In the genomic region with DNA sequence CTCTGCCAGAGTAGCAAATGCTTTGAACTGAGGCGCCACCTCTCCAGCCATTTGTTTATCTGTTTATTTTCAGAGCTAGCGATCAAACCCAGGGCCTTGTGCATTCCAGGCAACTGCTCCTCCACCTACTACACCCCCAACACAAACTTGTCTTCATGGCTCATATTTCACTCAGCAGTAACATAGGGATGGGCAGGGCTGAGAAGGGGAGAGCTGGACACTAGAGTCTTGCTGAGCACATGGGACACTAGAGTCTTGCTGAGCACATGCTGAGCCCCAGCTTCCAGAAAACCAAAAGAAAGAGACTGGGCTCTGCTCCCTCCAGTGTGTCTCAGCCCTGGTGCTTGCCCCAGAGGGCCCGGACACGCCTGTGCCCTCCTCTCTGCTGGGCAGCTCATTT, we compare ENCODE assay signal across 20 mouse cellular contexts. TPM values are rescaled to one million over a fixed set of nuclear protein-coding genes. Genes with fewer than 3 reads are reported as not detected.
A peak's percentile ranks its signal among the peaks of the same experiment; 100 is the strongest.
DNase-seq lines count a peak whose midpoint lies in the region; ATAC-seq and TF ChIP-seq lines count a peak whose summit lies in the region.
"Had no signal": no experiment of that assay in that cellular context is flagged by ENCODE, and none has a peak within 500 bp of the region (broad histone marks: within the 10 kb centered on the region; RNA-seq: fewer than 3 reads in every experiment).

No protein-coding gene starts in this region.

- no peak for DNase-seq in heart, postnatal 14 days
- no peak for DNase-seq in lung, postnatal 0 days (ENCODE audit: low spot score)
- DNase-seq in layer of hippocampus, adult 8-10 months (ENCODE audit: low spot score in 2 of 2), result no peak
- no peak for DNase-seq in right cerebral cortex, postnatal 25 days
- DNase-seq: adrenal gland, postnatal 10 days; heart, adult 11 months; kidney, adult 9 months; lung, postnatal 14 days; right cerebral cortex, adult 18-20 months; thymus, postnatal 14 days had no signal

- ATAC-seq in heart, embryonic 14.5 days (ENCODE audit: insufficient number of reproducible peaks, insufficient read depth, low FRiP score, low read depth), result no peak
- no peak for ATAC-seq in lung, embryonic 16.5 days (ENCODE audit: low read depth)
- no peak for ATAC-seq in lung, postnatal 0 days
- no peak for ATAC-seq in embryonic facial prominence, embryonic 15.5 days (ENCODE audit: insufficient number of reproducible peaks, low FRiP score, low TSS enrichment, low read depth)
- ATAC-seq: activated CD4-positive, CD25-positive, alpha-beta regulatory T cell, adult 4 months; CD4-positive, CD25-positive, alpha-beta regulatory T cell, adult 4 months; inflammation-experienced regulatory T-cells, adult 6 months; midbrain, embryonic 13.5 days had no signal

- TF ChIP-seq EP300 in lung, postnatal 0 days (IDR thresholded peaks at IDR 0.05), result no peak

- H3K27me3 ChIP-seq in heart, embryonic 14.5 days (ENCODE audit: control insufficient read depth, insufficient read depth, low read length), result no peaks in the 10 kb centered on the region
- H3K27me3 ChIP-seq in lung, embryonic 16.5 days (ENCODE audit: control insufficient read depth, insufficient read depth, low read depth, low read length), result no peaks in the 10 kb centered on the region
- H3K27me3 ChIP-seq in lung, postnatal 0 days (replicated peaks; ENCODE audit: insufficient read depth, low read length), result no peaks in the 10 kb centered on the region
- no peaks in the 10 kb centered on the region for H3K27me3 ChIP-seq in embryonic facial prominence, embryonic 15.5 days
- H3K27me3 ChIP-seq: hindbrain, embryonic 12.5 days; neural tube, embryonic 13.5 days had no signal

- WGBS in heart, embryonic 14.5 days, result 53% methylated on average over 4 of the region's 4 CpGs
- 40% methylated on average over 4 of the region's 4 CpGs for WGBS in lung, embryonic 16.5 days
- 38% methylated on average over 4 of the region's 4 CpGs for WGBS in lung, postnatal 0 days
- WGBS in embryonic facial prominence, embryonic 15.5 days, result 54% methylated on average over 4 of the region's 4 CpGs

- H3K36me3 ChIP-seq in heart, embryonic 14.5 days (ENCODE audit: control insufficient read depth, insufficient read depth, low read length), result no peaks in the 10 kb centered on the region
- H3K36me3 ChIP-seq in lung, embryonic 16.5 days (ENCODE audit: control insufficient read depth, insufficient read depth, low read length), result no peaks in the 10 kb centered on the region
- H3K36me3 ChIP-seq in lung, postnatal 0 days (ENCODE audit: insufficient read depth, low read length), result no peaks in the 10 kb centered on the region
- H3K36me3 ChIP-seq in embryonic facial prominence, embryonic 15.5 days, result no peaks in the 10 kb centered on the region
- H3K36me3 ChIP-seq: hindbrain, embryonic 12.5 days; midbrain, embryonic 13.5 days; neural tube, embryonic 13.5 days had no signal

- H3K4me3 ChIP-seq in heart, embryonic 14.5 days (ENCODE audit: control insufficient read depth in 1 of 2, insufficient read depth in 1 of 2, low read depth in 1 of 2, low read length in 2 of 2), result no peak overlapping the region
- H3K4me3 ChIP-seq in lung, embryonic 16.5 days (ENCODE audit: low read length), result no peak overlapping the region
- no peak overlapping the region for H3K4me3 ChIP-seq in lung, postnatal 0 days (ENCODE audit: low read depth, low read length)
- no peak overlapping the region for H3K4me3 ChIP-seq in embryonic facial prominence, embryonic 15.5 days (replicated peaks)
- H3K4me3 ChIP-seq: hindbrain, embryonic 12.5 days; midbrain, embryonic 13.5 days; neural tube, embryonic 13.5 days had no signal

- peak overlapping the region; percentile 25; the same call in 1 of the 2 replicates for H3K9ac ChIP-seq in heart, embryonic 14.5 days (ENCODE audit: low read length)
- no peak overlapping the region for H3K9ac ChIP-seq in lung, embryonic 16.5 days (ENCODE audit: low read length)
- H3K9ac ChIP-seq in lung, postnatal 0 days (replicated peaks; ENCODE audit: low read depth), result no peak overlapping the region
- H3K9ac ChIP-seq in embryonic facial prominence, embryonic 15.5 days, result no peak overlapping the region
- H3K9ac ChIP-seq: hindbrain, embryonic 12.5 days; liver, embryonic 14.5 days; midbrain, embryonic 13.5 days; neural tube, embryonic 13.5 days had no signal

- no peak overlapping the region for H3K27ac ChIP-seq in heart, embryonic 14.5 days (replicated peaks in 1 of 2; ENCODE audit: control insufficient read depth in 1 of 2, insufficient read depth in 1 of 2, low read depth in 2 of 2, low read length in 2 of 2)
- H3K27ac ChIP-seq in lung, embryonic 16.5 days (ENCODE audit: low read length), result peak overlapping the region; percentile 5; the same call in 1 of the 2 replicates
- H3K27ac ChIP-seq in lung, postnatal 0 days (ENCODE audit: low read length), result no peak overlapping the region
- 0 out of 2 replicates have a peak overlapping the region, but pooled peaks have one; percentile 1 for H3K27ac ChIP-seq in embryonic facial prominence, embryonic 15.5 days (replicated peaks)
- H3K27ac ChIP-seq: hindbrain, embryonic 12.5 days; liver, embryonic 14.5 days; midbrain, embryonic 13.5 days; neural tube, embryonic 13.5 days had no signal

- TF ChIP-seq CTCF in lung, postnatal 0 days (IDR thresholded peaks at IDR 0.05), result no peak

- peaks cover 22 to 45% of the 10 kb centered on the region in 2 experiments for H3K4me1 ChIP-seq in heart, embryonic 14.5 days (ENCODE audit: control insufficient read depth in 2 of 2, insufficient read depth in 2 of 2, low read length in 2 of 2)
- peaks cover 36% of the 10 kb centered on the region for H3K4me1 ChIP-seq in lung, embryonic 16.5 days (replicated peaks; ENCODE audit: control insufficient read depth, insufficient read depth, low read length)
- H3K4me1 ChIP-seq in lung, postnatal 0 days (ENCODE audit: insufficient read depth, low read depth, low read length), result peaks cover 6% of the 10 kb centered on the region; the same call in 1 of the 2 replicates
- peaks cover 60% of the 10 kb centered on the region for H3K4me1 ChIP-seq in embryonic facial prominence, embryonic 15.5 days

- H3K4me2 ChIP-seq in heart, embryonic 14.5 days (ENCODE audit: low read length), result no peak overlapping the region
- no peak overlapping the region for H3K4me2 ChIP-seq in lung, embryonic 16.5 days (ENCODE audit: low read depth, low read length)
- H3K4me2 ChIP-seq in lung, postnatal 0 days (replicated peaks; ENCODE audit: low read depth, low read length), result no peak overlapping the region
- no peak overlapping the region for H3K4me2 ChIP-seq in embryonic facial prominence, embryonic 15.5 days (replicated peaks)
- H3K4me2 ChIP-seq: hindbrain, embryonic 12.5 days; midbrain, embryonic 13.5 days; neural tube, embryonic 13.5 days had no signal

- H3K9me3 ChIP-seq in heart, embryonic 14.5 days (ENCODE audit: control insufficient read depth, low read length), result no peaks in the 10 kb centered on the region
- H3K9me3 ChIP-seq in lung, embryonic 16.5 days (ENCODE audit: control insufficient read depth, low read length), result peaks cover under 1% of the 10 kb centered on the region; the same call in 1 of the 2 replicates
- no peaks in the 10 kb centered on the region for H3K9me3 ChIP-seq in lung, postnatal 0 days (ENCODE audit: low read length)
- H3K9me3 ChIP-seq in embryonic facial prominence, embryonic 15.5 days (replicated peaks), result no peaks in the 10 kb centered on the region
- H3K9me3 ChIP-seq: hindbrain, embryonic 12.5 days; midbrain, embryonic 13.5 days; neural tube, embryonic 13.5 days had no signal

- intact Hi-C loops in heart, postnatal 14 days (cut with DNase I), result loop anchor here (2.0 kb wide), 1 partner anchor 14 kb away; no protein-coding TSS in a partner anchor

RNA-seq across cellular contexts. Expression of gene Ier5l, which starts 7.2 kb away (rescaled TPM):
- 3.5 and 4.2 TPM in 2 replicates for polyA plus RNA-seq in heart, embryonic 14.5 days (2014; fragmentation: Nextera tagmentation; extraction: Ambion mirVana)
- 1 to 10 TPM; 5.8 to 6.3 TPM for total RNA-seq in heart, postnatal 14 days (2021)
- 1.1 and 1.5 TPM in 2 replicates for polyA plus RNA-seq in lung, embryonic 16.5 days (2015; fragmentation: Nextera tagmentation; extraction: Ambion mirVana)
- 3.6 and 4.0 TPM in 2 replicates for polyA plus RNA-seq in lung, postnatal 0 days (2015; fragmentation: Nextera tagmentation; extraction: Ambion mirVana)
- polyA plus RNA-seq in embryonic facial prominence, embryonic 15.5 days (2015; fragmentation: Nextera tagmentation; extraction: Ambion mirVana), result 2.2 and 3.0 TPM in 2 replicates
- total RNA-seq in layer of hippocampus, adult 8-10 months (2022), result 10 to 100 TPM; 11.6 to 12.5 (median 12.4) TPM
- polyA plus RNA-seq: inflammation-experienced regulatory T-cells, adult 6 months had no signal

RNA-seq across cellular contexts. Expression of gene Ptpa, which starts 50.9 kb away (rescaled TPM):
- polyA plus RNA-seq in heart, embryonic 14.5 days (2014; fragmentation: Nextera tagmentation; extraction: Ambion mirVana), result 42.0 and 61.2 TPM in 2 replicates
- total RNA-seq in heart, postnatal 14 days (2021), result 100 to 1,000 TPM in 1 of 2 experiments, 10 to 100 TPM in 1; 99.1 to 109 TPM
- 163 TPM in 2 replicates for polyA plus RNA-seq in lung, embryonic 16.5 days (2015; fragmentation: Nextera tagmentation; extraction: Ambion mirVana)
- 88.0 and 93.3 TPM in 2 replicates for polyA plus RNA-seq in lung, postnatal 0 days (2015; fragmentation: Nextera tagmentation; extraction: Ambion mirVana)
- polyA plus RNA-seq in embryonic facial prominence, embryonic 15.5 days (2015; fragmentation: Nextera tagmentation; extraction: Ambion mirVana), result 146 and 154 TPM in 2 replicates
- 100 to 1,000 TPM; 165 to 175 (median 173) TPM for total RNA-seq in layer of hippocampus, adult 8-10 months (2022)

RNA-seq across cellular contexts. Expression of gene Crat, which starts 51.2 kb away (rescaled TPM):
- polyA plus RNA-seq in heart, embryonic 14.5 days (2014; fragmentation: Nextera tagmentation; extraction: Ambion mirVana), result 127 and 135 TPM in 2 replicates
- 100 to 1,000 TPM; 441 to 477 TPM for total RNA-seq in heart, postnatal 14 days (2021)
- 39.3 and 42.4 TPM in 2 replicates for polyA plus RNA-seq in lung, embryonic 16.5 days (2015; fragmentation: Nextera tagmentation; extraction: Ambion mirVana)
- 36.5 and 37.4 TPM in 2 replicates for polyA plus RNA-seq in lung, postnatal 0 days (2015; fragmentation: Nextera tagmentation; extraction: Ambion mirVana)
- polyA plus RNA-seq in embryonic facial prominence, embryonic 15.5 days (2015; fragmentation: Nextera tagmentation; extraction: Ambion mirVana), result 29.4 and 32.1 TPM in 2 replicates
- total RNA-seq in layer of hippocampus, adult 8-10 months (2022), result 10 to 100 TPM; 48.9 to 59.3 (median 50.7) TPM

Comparison
In these comparisons a context has a peak if more than half of its experiments do, and no peak if none do; other contexts are left out.
1. H3K27ac ChIP-seq: peak in lung, embryonic 16.5 days (single experiment) and embryonic facial prominence, embryonic 15.5 days (single experiment); none in heart, embryonic 14.5 days (0 of 2) and lung, postnatal 0 days (single experiment).